Mouse (Mus musculus) liver, adult 2 months (tissue): ENCODE measurements at regions not wholly inside any gene's neighbourhood (a gene's known extent, or its start where the extent isn't known, plus 50 kb on each side); places are given as distances from the start of the nearest gene placed in this dataset.

Experiments
- DNase-seq: peaks from one replicate; pipeline ENCODE4 v3.0.0-alpha.2; 2011; ENCODE audit warnings: low read depth, low spot score; ENCODE audit errors: extremely low read depth
- H3K27ac ChIP-seq: fragments of 200-500 bp; replicated peaks from 2 replicates; pipeline ENCODE4 v1.5.1; 2012; ENCODE audit warnings: low read depth, mild to moderate bottlenecking, control low read depth, inconsistent platforms, low read length; ENCODE audit not compliant: insufficient read depth
- H3K27me3 ChIP-seq: fragments of 200-500 bp; 2 replicates; pipeline ENCODE4 v1.6.1; 2012; ENCODE audit warnings: mild to moderate bottlenecking, moderate library complexity, low read length, inconsistent platforms; ENCODE audit not compliant: control insufficient read depth, insufficient read depth
- H3K36me3 ChIP-seq: fragments of 200-500 bp; 2 replicates; pipeline ENCODE4 v1.6.1; 2012; ENCODE audit warnings: low read length, inconsistent platforms; ENCODE audit not compliant: control insufficient read depth, insufficient read depth
- H3K4me1 ChIP-seq: fragments of 200-500 bp; 2 replicates; pipeline ENCODE4 v1.6.1; 2011; ENCODE audit warnings: low read length; ENCODE audit not compliant: control insufficient read depth, insufficient read depth
- H3K4me3 ChIP-seq: fragments of 200-500 bp; 2 replicates; pipeline ENCODE4 v1.5.1; 2011; ENCODE audit warnings: low read depth, mild to moderate bottlenecking, control low read depth, low read length, moderate library complexity; ENCODE audit not compliant: insufficient read depth
- H3K79me2 ChIP-seq: fragments of 200-500 bp; 2 replicates; pipeline ENCODE4 v1.6.1; 2012; ENCODE audit warnings: inconsistent platforms, mild to moderate bottlenecking, low read length, moderate library complexity; ENCODE audit not compliant: control insufficient read depth, insufficient read depth
- H3K9ac ChIP-seq: fragments of 200-500 bp; 2 replicates; pipeline ENCODE4 v1.6.1; 2012; ENCODE audit warnings: low read depth, mild to moderate bottlenecking, control low read depth, inconsistent platforms, low read length
- CTCF ChIP-seq: fragments of 200-500 bp; IDR thresholded peaks from 2 replicates; pipeline ENCODE4 v1.5.1; 2011; ENCODE audit warnings: low read depth, low read length, control low read depth
- POLR2A ChIP-seq: fragments of 200-500 bp; IDR thresholded peaks from 2 replicates; pipeline ENCODE4 v1.6.1; 2011; ENCODE audit warnings: low read length, control low read depth; ENCODE audit not compliant: insufficient read depth; ENCODE audit errors: extremely low read depth
- WGBS: fragments of 180-500 bp; shearing (Covaris S2); methylation state at CpG from one replicate; pipeline ENCODE4 v1.1.7; 2018; 5-methylcytosine and 5-hydroxymethylcytosine counted together

DNA sequence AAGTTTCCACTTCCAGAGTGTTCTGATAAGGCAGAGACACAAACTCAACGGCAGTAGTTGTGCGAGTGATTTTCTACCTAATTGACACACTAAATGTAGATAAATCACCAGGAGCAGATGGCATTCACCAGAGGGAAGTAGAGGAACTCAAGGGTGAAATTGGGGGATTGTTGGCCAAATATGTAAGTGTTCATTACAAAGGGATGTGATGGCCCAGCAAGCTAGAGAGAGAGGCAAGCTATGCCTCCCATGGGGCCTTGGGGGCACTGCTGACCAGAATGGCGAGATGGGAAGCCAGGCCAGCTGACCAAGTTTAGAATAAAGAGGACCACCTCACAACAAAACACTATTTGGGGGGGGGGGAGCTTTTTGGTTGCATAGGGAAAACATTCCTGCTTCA, 136.5 kb upstream of the Mocs1 start:
- no peak overlapping the region for H3K9ac ChIP-seq
- H3K79me2 ChIP-seq = no peaks in the 10 kb centered on the region
- no peaks in the 10 kb centered on the region for H3K27me3 ChIP-seq
- no peaks in the 10 kb centered on the region for H3K4me1 ChIP-seq
- WGBS = 92% methylated on average over 3 of the region's 3 CpGs
- no peak for DNase-seq
- H3K4me3 ChIP-seq = no peak overlapping the region
- no peak for TF ChIP-seq POLR2A
- TF ChIP-seq CTCF = no peak
- H3K27ac ChIP-seq = no peak overlapping the region
- no peaks in the 10 kb centered on the region for H3K36me3 ChIP-seq

GRCm38 (mm10) chr17:49304461-49304860, 123.7 kb upstream of the Mocs1 start:
- H3K4me1 ChIP-seq = peaks cover 16% of the 10 kb centered on the region
- no peak for DNase-seq
- no peak overlapping the region for H3K9ac ChIP-seq
- 60% methylated on average over 3 of the region's 3 CpGs for WGBS
- H3K27ac ChIP-seq = peak overlapping the region; percentile 90
- H3K36me3 ChIP-seq = no peaks in the 10 kb centered on the region
- no peaks in the 10 kb centered on the region for H3K27me3 ChIP-seq
- no peak for TF ChIP-seq CTCF
- no peak for TF ChIP-seq POLR2A
- H3K79me2 ChIP-seq = no peaks in the 10 kb centered on the region
- no peak overlapping the region for H3K4me3 ChIP-seq

GRCm38 (mm10) chr17:49305116-49305515, 123.0 kb upstream of the Mocs1 start:
- Histone ChIP-seq H3K27me3 (no peaks in the 10 kb centered on the region), H3K9ac (no peak overlapping the region), H3K79me2 (no peaks in the 10 kb centered on the region), H3K36me3 (no peaks in the 10 kb centered on the region), H3K4me3 (no peak overlapping the region), H3K27ac (peak overlapping the region; percentile 90), H3K4me1 (peaks cover 16% of the 10 kb centered on the region)
- TF ChIP-seq POLR2A (no peak), CTCF (no peak)
- 29% methylated on average over 6 of the region's 6 CpGs for WGBS
- DNase-seq = peak; percentile 98

GRCm38 (mm10) chr17:49309079-49309478, 119.1 kb upstream of the Mocs1 start:
- H3K36me3 ChIP-seq = no peaks in the 10 kb centered on the region
- DNase-seq = no peak
- no peaks in the 10 kb centered on the region for H3K79me2 ChIP-seq
- no peak overlapping the region for H3K9ac ChIP-seq
- no peak overlapping the region for H3K4me3 ChIP-seq
- no peaks in the 10 kb centered on the region for H3K27me3 ChIP-seq
- H3K4me1 ChIP-seq = peaks cover 17% of the 10 kb centered on the region
- 49% methylated on average over 5 of the region's 5 CpGs for WGBS
- no peak for TF ChIP-seq CTCF
- no peak for TF ChIP-seq POLR2A
- no peak overlapping the region for H3K27ac ChIP-seq

DNA sequence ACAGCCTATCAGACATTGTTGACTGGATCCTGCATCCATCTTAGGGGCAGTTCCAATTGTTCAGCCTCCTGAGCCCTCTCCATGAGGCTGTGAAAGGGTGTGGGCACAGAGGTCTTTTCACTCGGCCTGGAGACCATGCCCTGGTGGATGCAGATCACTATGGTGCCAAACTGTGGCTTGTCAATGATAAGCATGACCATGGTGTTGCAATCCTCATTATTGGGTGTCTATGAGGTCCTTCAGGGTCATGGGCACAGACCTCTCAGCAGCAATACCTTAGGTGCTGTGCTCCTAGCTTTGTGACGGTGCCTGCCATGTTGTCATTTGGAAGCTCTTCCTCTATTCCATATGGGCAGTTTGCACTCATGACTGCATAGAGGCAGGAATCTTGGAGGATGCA, 114.0 kb upstream of the Mocs1 start:
- no peak for TF ChIP-seq POLR2A
- TF ChIP-seq CTCF = no peak
- Histone ChIP-seq H3K79me2 (no peaks in the 10 kb centered on the region), H3K27ac (no peak overlapping the region), H3K4me3 (no peak overlapping the region), H3K36me3 (no peaks in the 10 kb centered on the region), H3K27me3 (no peaks in the 10 kb centered on the region), H3K9ac (no peak overlapping the region), H3K4me1 (peaks cover 2% of the 10 kb centered on the region; the same call in 1 of the 2 replicates)
- peak; percentile 68 for DNase-seq
- 30% methylated on average over 2 of the region's 2 CpGs for WGBS

- 81% methylated on average over 4 of the region's 4 CpGs for WGBS
- Histone ChIP-seq H3K36me3 (no peaks in the 10 kb centered on the region), H3K4me3 (no peak overlapping the region), H3K27ac (no peak overlapping the region), H3K27me3 (no peaks in the 10 kb centered on the region), H3K4me1 (no peaks in the 10 kb centered on the region), H3K9ac (no peak overlapping the region), H3K79me2 (no peaks in the 10 kb centered on the region)
- DNase-seq = no peak
- TF ChIP-seq CTCF = no peak
- no peak for TF ChIP-seq POLR2A
These were observed 100.6 kb upstream of the Mocs1 start for GRCm38 (mm10) chr17:49327524-49327923.
